Mouse (Mus musculus): ENCODE measurements around the gene Zfp775.
A peak's percentile ranks its signal among the peaks of the same experiment; 100 is the strongest.
"Not testable (repeated sequence)": the region's sequence is repeated elsewhere in the genome, so short reads cannot be mapped to it uniquely, and the experiment has no call there.

Zfp775 gene

DNA sequence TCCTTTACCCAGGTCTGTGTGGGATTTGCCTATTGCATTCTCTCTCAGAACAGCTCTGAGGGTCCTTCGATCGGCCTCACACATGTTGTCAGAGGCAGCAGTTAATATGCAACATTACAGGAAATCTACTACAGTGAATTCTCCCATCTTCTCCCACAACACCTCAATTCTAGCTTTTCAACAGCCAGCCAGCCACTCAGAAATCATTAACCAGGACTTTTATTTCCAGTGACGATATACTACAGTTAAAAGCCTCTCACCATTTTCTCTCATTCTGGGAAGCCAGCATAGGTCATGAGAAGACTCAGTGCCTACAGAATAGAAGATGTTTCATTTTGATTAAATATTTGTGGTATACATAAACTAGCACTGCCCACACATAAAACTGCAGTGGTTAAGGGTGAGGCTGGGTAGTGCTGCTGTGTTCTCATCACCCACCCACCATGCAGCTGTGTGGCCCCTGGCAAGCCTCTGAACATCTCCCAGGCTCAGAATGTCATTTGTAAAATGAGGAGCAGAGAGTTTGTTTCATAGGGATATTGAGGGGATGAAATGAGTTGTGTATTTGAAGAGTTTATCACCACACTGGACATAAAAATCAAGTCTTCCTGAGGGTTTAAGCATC lies 10.5 kb upstream of the Zfp775 start:
- DNase-seq (ENCODE audit: low read depth, low spot score): no peak

DNA sequence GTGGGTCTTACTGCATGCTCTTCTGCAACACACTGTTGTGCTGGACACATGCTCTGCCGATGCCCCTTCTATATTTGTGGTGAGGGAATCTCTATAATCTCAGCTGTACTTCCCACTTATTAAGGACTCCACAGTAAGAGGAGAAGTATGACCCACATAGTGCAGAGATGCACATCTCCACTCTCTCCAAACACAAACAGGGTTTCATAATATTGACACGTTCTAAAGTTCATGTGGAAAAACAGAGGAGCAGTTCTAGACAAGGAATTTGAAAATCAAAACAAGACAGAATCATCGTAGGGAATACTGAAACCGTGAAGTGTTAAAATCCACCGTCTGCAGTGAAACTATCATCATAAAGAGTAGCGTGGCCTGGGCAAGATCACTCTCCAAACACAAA lies 10.0 kb upstream of the Zfp775 start:
- DNase-seq (ENCODE audit: low read depth, low spot score): no peak

- DNase-seq (ENCODE audit: low read depth, low spot score): peak; percentile 79
These were observed 8.5 kb upstream of the Zfp775 start, which contains the start of the genes Repin1 and Gm44965 for GRCm38 (mm10) chr6:48593158-48594042. Gene Repin1 (plus strand): TSS chr6:48593883. Gene Gm44965 (plus strand): TSS chr6:48593941.

GRCm38 (mm10) chr6:48594043-48594738 lies 7.7 kb upstream of the Zfp775 start:
- peak; percentile 22 for DNase-seq (ENCODE audit: low read depth, low spot score)

DNA sequence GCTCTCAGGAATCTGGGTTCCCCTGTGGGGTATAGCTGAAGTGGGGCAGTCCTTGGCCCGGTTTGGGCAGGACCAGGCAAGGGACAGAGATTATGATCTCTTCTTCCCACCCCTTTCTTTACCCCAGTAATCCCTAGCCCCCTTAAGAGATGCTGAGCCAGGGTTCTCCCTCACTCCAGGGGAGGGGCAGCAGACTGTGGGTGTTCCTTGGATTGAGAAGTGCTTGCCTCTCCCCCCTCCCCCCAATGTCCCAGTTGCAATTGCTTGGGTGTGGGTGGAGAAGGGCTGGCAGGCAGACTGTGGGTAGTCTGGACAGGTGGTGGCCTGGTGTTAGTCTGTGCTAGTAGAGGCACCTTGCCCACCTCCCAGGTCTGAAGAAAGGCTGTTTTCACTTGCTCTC lies 6.6 kb upstream of the Zfp775 start:
- no peak for DNase-seq (ENCODE audit: low read depth, low spot score)

- no peak for DNase-seq (ENCODE audit: low read depth, low spot score)
These were observed 5.2 kb upstream of the Zfp775 start for GRCm38 (mm10) chr6:48596545-48597232.

DNA sequence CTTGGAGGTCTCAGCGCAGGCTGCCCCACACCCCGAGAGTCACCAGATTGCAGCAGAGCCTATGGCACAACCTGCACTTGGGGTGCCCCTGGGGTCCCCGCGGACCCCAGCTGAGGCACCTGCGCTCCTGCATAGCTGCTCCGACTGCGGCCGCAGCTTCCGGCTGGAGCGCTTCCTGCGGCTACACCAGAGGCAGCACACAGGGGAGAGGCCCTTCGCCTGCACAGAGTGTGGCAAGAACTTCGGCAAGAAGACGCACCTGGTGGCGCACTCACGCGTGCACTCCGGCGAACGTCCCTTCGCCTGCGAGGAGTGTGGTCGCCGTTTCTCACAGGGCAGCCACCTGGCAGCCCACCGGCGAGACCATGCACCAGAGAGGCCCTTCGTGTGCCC lies 4.6 kb upstream of the Zfp775 start:
- no peak for DNase-seq (ENCODE audit: low read depth, low spot score)

GRCm38 (mm10) chr6:48600594-48600993 lies 1.3 kb upstream of the Zfp775 start:
- no peak for DNase-seq (ENCODE audit: low read depth, low spot score)

DNA sequence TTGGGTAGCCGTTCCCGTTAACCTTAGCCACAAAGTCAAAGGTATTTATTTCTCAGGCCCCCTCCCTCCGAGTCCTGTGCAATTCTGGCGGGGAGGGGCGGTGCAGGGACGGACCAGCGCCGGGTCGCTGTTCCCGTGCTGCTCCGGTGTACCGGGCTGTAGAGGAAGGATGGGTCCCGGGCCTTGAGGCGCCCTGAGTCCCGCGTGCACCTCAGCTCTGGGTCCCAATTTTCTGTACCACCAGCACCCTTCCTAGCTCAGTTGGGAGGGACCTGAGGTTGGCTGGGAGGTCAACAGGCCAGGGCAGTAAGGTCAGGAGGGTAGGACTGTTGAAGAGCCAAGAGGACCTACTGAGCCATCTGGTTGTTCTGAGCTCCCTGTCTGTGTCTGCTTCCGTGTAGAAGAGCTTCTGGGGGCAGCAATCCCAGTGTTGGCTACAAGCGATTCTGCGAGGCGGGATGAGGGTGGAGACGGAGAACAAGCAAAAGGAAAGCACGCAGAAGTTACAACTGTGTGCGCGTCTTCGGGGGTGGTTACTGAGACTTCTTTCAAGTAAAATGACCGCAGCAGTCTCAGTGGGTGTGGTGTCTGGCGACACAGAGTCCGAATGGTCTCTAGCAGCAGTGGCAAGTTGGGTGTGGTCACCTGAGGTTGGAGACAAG lies 348 bp downstream of the Zfp775 start:
- DNase-seq (ENCODE audit: low read depth, low spot score): no peak

DNA sequence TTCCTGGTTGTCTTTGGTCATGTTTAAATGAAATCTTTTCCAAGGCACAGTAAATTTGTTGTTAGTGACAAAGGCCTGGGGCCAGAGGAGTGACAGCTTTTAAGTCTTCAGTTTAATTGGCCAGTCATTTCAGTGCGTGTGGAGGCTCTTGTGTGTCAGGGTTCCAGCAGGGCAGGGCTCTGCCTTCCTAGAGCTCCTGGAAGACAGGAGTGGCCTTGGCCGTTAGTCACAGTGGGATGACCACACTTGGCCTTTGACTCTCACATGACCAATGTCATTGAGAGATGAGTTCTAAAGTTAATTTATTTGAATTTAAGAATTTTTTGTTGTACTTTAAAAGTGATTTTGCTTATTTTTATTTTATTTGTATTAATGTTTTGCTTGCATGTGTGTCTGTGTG lies 6.3 kb downstream of the Zfp775 start:
- no peak for DNase-seq (ENCODE audit: low read depth, low spot score)

DNA sequence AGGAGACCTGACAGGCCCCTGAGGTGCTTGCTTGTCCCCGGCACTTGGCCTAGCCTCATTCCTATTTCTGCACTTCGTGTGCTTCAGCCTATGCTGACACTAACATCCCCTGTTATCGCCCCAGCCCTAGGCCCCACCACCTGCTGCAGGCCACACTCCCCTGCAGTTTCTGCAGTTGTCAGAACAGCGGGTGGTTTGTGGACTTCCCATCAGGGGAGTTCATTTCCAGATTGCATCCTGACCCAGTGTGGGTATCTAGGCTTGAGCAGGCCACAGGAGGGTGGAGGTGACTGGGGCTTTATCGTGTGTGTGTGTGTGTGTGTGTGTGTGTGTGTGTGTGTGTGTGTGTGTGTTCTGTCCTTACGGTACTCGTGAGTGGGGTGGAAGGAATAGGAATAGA lies 7.6 kb downstream of the Zfp775 start:
- no peak for DNase-seq (ENCODE audit: low read depth, low spot score)

GRCm38 (mm10) chr6:48610657-48611056 lies 8.8 kb downstream of the Zfp775 start:
- DNase-seq (ENCODE audit: low read depth, low spot score): no peak

DNA sequence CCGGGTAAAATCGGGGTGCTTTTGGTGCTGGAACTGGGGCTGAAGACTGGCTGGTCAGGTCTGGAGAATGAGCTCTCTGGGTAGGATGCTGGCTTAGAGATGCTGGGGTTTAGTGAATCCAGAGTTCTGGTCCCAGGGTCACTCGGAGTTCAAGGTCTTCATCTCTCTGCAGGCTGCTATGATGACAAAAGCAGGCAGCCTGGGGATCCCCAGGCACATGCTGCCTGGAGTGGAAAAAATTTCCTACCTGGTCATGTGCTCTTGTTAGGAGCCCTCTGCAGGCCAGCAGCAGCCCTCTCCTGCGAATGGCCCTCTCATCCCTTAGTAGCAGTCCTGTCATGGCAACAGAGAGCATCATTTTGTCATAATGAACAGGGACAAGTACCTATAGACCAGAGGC lies 11.6 kb downstream of the Zfp775 start:
- no peak for DNase-seq (ENCODE audit: low read depth, low spot score)

GRCm38 (mm10) chr6:48614756-48615155 lies 12.9 kb downstream of the Zfp775 start:
- DNase-seq (ENCODE audit: low read depth, low spot score): no peak

GRCm38 (mm10) chr6:48620031-48620430 lies 18.2 kb downstream of the Zfp775 start:
- DNase-seq (ENCODE audit: low read depth, low spot score): no peak

DNA sequence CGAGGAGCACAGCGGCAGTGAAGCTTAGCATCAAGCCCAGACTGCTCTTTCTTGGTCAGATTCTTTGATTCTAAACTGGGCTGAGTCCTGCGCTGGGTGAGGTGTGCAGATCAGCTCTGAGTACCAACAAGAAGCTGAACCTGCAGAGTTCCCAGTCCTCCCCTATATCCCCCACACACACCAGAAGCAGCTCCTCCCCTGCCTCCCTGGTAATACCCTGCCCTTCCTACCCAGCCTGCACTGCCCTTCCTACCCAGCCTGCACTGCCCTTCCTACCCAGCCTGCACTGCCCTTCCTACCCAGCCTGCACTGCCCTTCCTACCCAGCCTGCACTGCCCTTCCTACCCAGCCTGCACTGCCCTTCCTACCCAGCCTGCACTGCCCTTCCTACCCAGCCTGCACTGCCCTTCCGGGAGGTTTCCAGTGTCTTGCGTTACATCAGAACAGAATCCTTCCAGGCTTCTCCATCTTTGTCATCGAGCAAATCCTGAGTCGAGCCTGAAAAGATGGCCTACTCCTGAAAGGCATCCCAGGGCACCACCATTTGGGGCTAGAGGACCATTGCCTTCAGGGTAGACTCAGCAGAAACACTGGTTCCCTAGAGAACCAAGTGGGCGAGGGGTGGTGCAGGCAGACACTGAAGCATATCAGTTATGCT lies 20.5 kb downstream of the Zfp775 start:
- not testable (repeated sequence) for DNase-seq (ENCODE audit: low read depth, low spot score)

- DNase-seq (ENCODE audit: low read depth, low spot score): no peak
These were observed 21.6 kb downstream of the Zfp775 start for GRCm38 (mm10) chr6:48623460-48623859.

- DNase-seq (ENCODE audit: low read depth, low spot score): no peak
These were observed 24.6 kb downstream of the Zfp775 start, which contains the start of gene AI854703 for GRCm38 (mm10) chr6:48626464-48626863. Gene AI854703 (plus strand): TSS chr6:48626764.

DNA sequence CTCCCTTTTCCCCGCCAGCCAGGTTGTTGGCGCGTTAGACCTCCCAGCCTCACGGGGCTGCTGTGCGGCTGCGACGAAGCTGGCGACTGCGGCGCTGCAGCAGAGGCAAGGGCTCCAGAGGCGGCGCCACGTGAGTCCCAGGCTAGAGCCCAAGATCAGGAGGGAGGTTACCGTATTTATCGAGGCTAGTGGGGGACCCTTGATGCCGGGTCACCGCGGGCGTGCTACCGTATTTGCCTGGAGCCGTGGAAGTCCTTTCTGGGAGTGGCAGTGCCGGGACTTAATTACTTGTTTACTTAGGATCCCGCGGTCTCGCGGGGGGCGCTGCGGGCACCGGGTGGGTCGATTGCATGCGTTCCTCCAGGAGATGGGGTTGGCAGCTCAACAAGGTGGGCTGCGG lies 25.1 kb downstream of the Zfp775 start:
- DNase-seq (ENCODE audit: low read depth, low spot score): no peak

- no peak for DNase-seq (ENCODE audit: low read depth, low spot score)
These were observed 25.7 kb downstream of the Zfp775 start for GRCm38 (mm10) chr6:48627511-48627924.

- DNase-seq (ENCODE audit: low read depth, low spot score): no peak
These were observed 26.5 kb downstream of the Zfp775 start for GRCm38 (mm10) chr6:48628377-48628776.

All from brain, embryonic 18.5 days (tissue).